Mouse (Mus musculus) cerebellum, postnatal 36 days (tissue): ENCODE measurements around the gene Atad1.
"Not testable (repeated sequence)": the region's sequence is repeated elsewhere in the genome, so short reads cannot be mapped to it uniquely, and the experiment has no call there.

Source experiments
- DNase-seq, 2 experiments: peaks; one replicate each; pipeline ENCODE4 v3.0.0; 2021 to 2022; ENCODE audit warnings: mixed read lengths in 2 of 2

Atad1 gene

GRCm38 (mm10) chr19:32739686-32740085 lies at the start of gene Atad1:
Gene Atad1 (minus strand): TSS chr19:32739786.
- no peak for DNase-seq

GRCm38 (mm10) chr19:32788016-32788415 lies 48.4 kb upstream of the Atad1 start:
- not testable (repeated sequence) for DNase-seq

DNA sequence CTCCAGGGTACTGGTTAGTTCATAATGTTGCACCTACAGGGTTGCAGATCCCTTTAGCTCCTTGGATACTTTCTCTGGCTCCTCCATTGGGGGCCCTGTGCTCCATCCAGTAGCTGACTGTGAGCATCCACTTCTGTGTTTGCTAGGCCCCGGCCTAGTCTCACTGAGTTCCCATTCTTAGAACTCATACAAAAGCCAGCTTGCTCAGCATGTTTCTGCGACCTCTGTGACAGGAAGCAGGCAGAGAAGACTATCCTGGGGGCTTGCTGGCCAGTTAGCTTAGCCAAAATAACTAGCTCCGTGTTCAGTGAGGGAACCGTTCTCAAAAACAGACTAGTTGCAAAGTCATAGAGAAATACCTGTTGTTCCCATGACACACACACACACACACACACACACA lies 47.8 kb upstream of the Atad1 start:
- not testable (repeated sequence) for DNase-seq

- DNase-seq = no peak
These were observed 41.9 kb upstream of the Atad1 start for GRCm38 (mm10) chr19:32781305-32782071.

DNA sequence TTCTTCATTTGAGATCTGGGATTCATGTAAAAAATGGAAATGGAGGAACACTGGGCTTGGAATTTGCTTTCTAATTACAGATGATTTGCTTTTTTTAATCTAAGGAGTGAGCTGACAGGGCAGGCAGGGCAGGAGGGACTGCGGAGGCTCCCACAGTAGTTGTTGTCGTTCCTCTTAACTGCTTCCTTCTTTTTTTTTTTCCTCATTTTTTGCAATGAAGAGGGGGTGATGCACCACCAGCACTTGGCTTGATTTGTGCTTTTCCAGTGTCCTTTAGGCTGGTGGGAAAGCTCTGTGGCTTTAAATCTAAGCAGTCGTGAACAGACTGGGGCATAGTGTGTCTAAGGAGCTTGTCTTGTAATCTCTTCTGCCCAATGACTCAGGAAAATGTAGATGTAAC lies 39.5 kb upstream of the Atad1 start:
- DNase-seq = no peak

DNA sequence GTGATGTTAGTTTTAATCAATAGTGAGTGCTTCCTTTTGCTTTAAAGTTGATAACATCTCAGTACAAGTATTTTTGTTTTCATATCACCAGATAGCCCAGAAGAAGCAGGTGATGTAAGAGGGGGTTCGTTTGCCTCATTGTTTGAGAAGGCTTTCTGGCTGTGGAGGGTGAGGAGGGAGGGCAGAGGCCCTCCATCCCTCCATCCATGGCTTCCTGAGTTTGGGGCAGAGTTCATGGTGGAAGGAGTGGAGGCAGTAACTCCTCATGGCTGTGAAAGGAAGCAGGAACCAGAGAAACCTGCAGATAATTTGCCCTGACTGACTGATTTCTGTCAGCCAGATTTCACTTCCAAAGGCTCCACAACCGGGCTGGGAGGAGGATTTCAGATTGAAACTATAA lies 38.8 kb upstream of the Atad1 start:
- no peak for DNase-seq

DNA sequence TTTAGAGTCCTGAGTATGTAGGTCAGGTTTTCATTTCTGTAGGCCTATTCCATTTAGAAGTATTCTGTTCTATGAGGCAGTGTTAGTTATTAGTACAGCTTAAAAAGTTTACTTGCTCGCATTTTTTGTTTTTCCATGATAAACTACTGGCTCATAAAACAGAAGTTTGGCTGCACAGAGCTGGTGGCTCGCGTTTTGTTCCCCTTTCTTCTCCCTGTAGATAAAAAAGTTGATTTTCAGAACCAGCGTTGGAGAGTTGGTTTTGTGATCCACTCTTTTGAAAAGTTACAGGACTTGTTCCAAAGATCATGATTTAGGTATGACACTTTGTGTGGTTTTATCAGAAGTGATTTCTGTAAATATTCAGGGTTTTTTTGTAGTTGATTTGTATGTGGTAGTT lies 22.9 kb upstream of the Atad1 start:
- DNase-seq = no peak

- DNase-seq = no peak
These were observed 21.6 kb upstream of the Atad1 start for GRCm38 (mm10) chr19:32761162-32761561.

DNA sequence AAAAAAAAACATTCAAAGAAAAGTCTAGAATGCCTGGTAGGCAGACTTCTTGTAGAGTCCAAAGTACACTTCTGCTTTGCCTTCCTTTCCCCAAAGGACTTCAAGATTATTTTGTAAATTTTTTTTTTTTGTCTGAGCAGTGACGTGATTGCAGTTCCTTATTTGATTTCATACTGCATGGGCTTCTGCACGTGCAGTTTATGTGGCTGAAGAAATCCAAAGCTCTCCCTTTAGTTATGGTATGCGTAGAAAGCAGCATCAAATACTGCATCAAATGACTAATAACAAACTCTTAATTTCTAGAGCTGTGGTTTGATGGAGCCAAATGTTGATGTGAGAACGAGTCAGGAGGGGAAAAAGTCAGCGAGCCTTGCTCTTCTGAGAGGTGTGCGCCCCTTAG lies 20.9 kb upstream of the Atad1 start:
- DNase-seq = no peak

DNA sequence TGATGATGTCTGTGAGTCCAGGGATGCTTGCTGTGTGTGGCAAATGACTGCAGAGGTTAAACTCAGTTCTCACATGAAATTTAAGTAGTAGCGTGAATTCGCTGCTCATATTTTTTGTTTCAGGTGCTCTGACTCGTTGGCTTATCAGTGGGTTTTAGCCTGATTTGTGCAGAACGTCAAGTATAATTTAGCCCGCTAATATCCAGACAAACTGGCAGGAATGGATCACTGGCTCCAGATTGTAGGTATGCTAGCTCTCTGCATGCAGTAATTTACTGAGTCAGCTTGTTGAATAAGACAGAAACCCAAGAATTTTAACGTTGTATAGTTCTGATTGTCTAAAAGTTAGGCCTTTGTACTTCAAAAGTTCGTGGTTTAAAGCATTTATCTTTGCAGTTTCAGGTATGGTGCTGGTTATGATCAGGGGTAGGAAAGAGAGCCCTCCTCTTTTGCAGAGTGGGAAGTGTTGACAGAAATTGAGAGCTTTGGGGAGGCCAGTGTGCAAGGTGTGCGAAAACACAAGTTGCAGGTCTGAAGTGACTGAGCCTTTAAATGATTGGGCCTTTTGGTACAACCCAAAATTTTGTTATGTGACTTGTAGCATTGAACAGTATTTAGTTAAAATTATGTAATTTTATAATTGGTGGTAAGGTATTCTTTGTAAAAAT lies 19.9 kb upstream of the Atad1 start:
- DNase-seq = no peak

GRCm38 (mm10) chr19:32758793-32759161 lies 19.2 kb upstream of the Atad1 start:
- no peak for DNase-seq

GRCm38 (mm10) chr19:32757831-32758792 lies 18.5 kb upstream of the Atad1 start:
- peak; percentile 59 to 64 for DNase-seq

- DNase-seq = peak; percentile 96 to 97
These were observed 17.5 kb upstream of the Atad1 start, which contains the start of gene Pten for GRCm38 (mm10) chr19:32756900-32757725. Gene Pten (plus strand): TSS chr19:32757497.

DNA sequence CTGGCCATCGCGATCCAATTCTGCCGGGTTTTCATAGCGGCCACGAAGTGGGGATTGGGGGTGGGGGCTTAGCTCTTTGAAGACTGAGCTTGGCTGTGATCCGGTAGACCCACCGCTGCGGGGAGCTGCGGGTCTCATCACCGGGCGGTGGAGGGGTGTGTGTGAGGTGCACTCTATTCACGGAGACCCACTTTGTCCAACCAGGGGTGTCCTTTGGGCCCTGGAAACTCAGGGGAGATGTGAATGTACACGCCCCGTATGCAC lies 17.0 kb upstream of the Atad1 start:
- DNase-seq = no peak

DNA sequence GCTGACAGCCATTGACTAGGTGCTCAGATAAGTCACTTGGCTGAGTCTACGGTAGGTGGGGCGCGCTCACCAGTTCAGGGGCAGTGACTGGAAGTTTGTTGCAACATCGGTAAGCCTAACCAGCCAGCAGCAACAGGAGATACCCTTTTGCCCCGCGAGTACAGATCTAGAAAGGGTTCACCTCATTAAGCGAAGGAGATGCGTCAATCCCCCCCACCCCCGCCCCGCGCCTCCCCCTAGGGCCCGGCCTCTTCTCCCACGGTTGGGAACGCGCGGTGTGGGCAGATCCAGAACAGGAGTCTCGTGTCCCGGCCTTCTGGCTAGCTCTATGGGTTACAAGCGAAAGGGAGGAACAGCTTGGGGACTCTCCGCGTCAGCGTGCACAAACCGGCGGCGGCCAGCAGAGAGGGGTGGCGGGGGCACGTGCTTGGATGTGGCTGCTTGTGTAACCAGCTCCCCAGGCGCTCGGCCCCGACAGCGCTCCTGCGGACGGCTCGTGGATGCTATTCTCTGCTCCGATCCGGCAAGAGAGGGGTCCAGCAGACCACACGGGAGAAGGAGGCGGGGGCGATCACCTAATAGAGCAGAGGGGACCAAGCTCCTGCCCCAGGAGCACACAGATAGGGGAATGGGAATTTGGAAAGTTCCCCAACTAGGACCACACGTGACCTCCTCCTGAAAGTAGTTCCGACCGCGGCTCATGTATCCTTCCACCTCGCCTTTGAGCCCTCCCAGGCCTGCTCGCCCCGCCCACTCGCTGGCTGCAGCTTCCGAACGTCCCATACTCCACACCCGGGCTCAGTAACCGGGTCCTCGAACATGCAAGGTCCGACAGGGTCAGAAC lies 16.4 kb upstream of the Atad1 start:
- peak; percentile 97 for DNase-seq

GRCm38 (mm10) chr19:32755104-32755791 lies 15.7 kb upstream of the Atad1 start:
- peak in 1 of 2 experiments; percentile 43 for DNase-seq

DNA sequence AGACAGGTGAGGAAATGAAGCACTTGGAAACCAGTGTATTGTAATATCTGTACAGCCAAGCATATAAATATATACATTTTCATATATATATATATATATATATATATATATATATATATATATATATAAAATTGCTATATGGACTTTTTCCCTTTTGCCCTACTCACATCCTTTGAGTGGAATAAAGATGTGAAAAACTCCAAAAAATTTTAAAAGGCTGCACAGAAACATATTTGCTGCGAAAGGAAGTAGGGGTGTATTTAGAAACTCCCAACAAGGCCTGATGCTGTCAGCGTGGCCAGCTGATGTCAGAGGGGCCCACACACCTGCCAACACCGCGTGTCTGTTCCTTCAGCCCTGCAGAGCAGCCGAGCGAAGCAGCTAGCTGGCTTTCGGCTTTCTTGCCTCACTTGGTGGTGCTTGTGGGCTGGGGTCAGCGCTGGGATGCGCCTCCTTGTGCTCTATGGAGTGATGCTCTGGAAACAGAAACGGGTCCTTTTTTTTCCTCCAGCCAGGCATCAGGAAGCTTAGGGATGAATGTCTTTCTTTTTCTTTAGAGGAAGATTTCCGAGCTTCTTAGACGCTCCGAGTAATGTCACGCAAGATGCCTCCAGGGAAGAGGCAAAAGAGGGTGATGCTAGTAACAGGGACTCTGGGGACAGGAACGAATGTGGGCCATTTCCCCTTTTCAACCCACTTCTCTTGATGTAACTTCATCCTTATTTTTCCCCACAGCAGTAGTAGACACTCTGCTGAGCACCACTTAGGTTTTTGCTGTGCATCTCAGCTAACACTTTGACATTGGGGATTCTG lies 14.8 kb upstream of the Atad1 start:
- DNase-seq = peak; percentile 30 to 34

DNA sequence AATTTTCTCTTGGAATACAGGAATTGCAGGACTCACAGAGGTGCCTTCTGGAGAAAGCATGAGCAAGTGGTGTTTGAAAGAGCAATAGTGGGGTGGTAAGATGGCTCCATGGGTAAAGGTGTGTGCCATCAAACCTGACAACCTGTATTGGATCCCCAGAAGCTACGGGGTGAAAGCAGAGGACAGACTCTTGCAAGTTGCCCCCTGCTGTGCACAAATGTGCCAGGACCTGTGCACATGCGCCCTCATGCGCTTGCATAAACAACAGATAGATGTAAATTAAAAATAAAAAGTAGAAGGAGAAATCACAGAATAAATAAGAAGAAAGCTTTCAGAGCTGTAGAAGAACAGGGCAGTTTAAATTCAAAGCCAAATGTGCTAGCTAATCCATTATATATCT lies 13.8 kb upstream of the Atad1 start:
- peak; percentile 22 to 24 for DNase-seq

- no peak for DNase-seq
These were observed 12.8 kb upstream of the Atad1 start for GRCm38 (mm10) chr19:32752357-32752756.

GRCm38 (mm10) chr19:32749425-32749824 lies 9.8 kb upstream of the Atad1 start:
- no peak for DNase-seq
